Mouse (Mus musculus) left cerebral cortex, postnatal 25 days (tissue): ENCODE data around the gene Pde6d. TPM values are rescaled to one million over a fixed set of nuclear protein-coding genes. Genes with fewer than 3 reads are reported as not detected.
A peak's percentile ranks its signal among the peaks of the same experiment; 100 is the strongest.

Experiments used
- DNase-seq, 2 experiments: peaks; one replicate each; pipeline ENCODE4 v3.0.0; 2022; ENCODE audit warnings: low spot score in 2 of 2, mixed read lengths in 1 of 2
- intact Hi-C: fragments of 180-260 bp; cut with DNase I; formaldehyde crosslinking; loops from one replicate; pipeline ENCODE4 v1.15.1; 2025
- total RNA-seq, 2 experiments: library from RNA; stranded (reverse); gene quantifications; 2 replicates each; pipeline ENCODE4 v1.2.3; 2021

Pde6d gene
- 10 to 100 TPM; 49.4 to 58.1 TPM for total RNA-seq

DNA sequence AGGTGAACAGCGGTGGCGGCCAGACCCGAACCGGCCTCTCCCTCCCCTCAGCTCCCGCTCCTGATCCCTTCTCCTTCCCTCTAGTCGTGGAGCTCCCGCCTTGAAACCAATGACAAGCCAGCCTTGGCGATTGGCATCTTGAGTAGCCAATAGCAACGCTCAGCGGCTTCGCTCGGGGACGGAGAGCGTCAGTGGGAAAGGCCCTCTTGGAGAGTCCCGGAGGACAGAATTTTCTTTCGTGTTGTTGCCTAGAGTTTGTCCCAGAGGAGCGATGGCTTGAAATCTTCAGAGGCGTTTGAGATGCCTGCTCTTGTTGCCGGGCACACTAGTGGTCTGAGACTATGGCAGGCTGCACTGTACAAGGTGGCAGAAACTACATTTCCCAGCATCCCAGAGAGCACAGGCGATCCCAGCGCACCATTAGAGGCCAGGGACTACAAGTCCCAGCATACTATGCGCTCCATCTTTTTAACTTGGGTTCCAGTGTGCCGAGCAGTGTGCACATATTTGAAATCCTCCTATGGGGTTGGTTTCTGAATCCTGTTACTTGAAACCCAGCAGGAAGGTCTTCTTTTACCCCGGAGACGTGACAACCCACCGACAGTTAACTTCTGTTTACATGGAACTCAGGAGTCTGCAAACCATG is at the start of gene Pde6d, which contains the start of gene Cops7b:
Pde6d (minus strand) TSS at position 179 of the 646 bp plus-strand sequence.
Cops7b (plus strand) TSS at position 454 of the 646 bp plus-strand sequence.
- DNase-seq = peak; percentile 98 to 99
- intact Hi-C loops = no loop called here

DNA sequence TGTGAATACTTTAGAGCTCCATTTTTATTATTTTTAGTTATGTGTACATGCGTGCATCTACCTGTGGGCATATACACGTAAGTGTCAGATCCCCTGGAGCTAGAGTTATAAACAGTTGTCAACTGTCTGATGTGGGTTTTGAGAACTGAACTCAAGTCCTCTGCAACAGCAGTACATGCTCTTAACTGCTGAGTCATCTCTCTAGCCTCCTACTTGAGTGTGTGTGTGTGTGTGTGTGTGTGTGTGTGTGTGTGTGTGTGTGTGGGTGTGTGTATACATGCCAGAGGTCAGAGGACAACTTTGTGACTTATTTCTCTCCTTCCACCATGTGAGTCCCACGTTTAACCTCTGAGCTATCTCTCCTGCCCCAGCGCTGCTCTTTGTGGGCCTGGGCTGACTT is 48.1 kb upstream of the Pde6d start:
- no peak for DNase-seq
- intact Hi-C loops = no loop called here

DNA sequence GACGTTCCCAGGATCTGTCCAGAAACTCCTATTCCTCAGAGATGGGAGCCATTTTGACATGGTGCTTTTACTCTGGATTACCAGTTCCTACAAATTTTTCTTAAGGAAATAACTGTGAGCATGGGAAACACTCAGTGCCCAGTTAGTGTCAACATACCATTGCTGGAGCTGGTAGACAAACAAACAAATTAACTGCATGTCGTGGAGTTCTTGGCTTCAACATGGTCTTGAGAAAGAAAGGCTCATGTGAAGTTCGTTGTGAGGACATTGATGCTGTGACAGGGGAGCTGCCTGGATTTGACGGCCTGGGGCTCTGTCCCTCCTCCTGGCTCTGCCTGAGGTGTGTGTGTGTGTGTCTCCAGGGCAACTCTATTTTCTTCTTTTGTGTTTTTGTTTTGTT is 47.5 kb upstream of the Pde6d start:
- intact Hi-C loops = no loop called here
- DNase-seq = no peak

DNA sequence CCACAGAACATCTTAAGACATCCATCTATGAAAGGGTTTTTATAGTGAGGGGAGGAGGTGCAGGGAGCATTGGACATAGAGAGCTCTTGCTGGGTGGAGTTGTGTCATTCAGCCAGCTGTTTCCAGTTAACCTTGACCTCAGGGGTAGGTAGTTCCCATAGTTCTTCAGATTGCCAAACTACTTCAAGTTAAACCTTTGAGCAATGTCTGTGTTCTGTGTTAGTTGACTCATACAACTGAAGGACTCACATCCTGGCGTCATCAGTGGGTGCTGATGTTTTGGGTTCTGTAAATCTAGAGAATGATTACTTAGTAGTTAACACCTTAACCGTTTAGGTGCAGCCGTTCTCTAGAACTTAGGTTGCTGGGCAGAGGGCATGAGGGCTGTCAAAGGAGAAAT is 45.8 kb upstream of the Pde6d start:
- DNase-seq = no peak
- intact Hi-C loops = no loop called here

DNA sequence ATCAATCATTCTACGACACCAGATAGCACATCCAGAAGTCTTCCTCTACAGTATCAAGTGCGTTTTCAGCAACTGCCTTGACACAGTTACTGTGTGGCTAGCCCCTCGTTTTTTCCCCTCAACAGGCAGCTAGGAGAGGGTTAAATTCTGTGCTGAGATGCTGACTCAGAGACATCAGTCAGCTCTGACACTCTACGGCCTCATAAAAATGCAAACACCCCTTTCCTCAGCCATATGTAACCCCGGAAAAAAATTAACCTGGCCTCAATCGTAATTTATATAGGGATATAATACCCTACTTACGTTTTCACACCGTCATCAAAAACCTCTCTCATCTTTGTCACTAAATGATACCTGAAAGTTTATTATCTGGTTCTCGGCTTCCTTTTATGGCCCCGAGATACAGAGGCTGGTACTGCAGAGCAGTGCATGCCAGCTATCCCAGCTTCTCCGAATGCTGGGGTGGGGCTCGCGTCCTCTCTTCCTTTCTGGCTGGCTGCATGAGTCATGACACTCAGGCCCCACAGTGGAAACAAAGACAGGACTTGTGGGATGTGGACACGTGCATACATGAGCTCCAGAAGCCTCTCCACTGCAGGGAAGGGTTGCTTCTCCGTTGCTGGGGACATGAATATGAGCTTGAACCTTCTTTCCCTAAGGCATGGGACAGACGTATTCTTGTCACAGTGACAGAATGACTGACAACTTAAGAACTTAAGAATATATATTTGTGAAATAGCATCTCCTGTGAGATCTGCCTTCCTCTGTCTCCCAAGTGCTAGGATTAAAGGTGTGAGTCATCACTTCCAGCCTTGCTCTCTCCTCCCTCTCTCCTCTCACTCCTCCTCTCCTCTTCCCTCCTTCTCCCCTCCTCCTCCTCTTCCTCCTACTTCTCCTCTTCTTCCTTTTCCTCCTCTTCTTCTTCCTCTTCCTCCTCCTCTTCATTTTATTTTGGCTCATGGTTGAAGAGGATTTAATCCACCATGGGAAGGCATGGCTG is 40.9 kb upstream of the Pde6d start:
- intact Hi-C loops = no loop called here

DNA sequence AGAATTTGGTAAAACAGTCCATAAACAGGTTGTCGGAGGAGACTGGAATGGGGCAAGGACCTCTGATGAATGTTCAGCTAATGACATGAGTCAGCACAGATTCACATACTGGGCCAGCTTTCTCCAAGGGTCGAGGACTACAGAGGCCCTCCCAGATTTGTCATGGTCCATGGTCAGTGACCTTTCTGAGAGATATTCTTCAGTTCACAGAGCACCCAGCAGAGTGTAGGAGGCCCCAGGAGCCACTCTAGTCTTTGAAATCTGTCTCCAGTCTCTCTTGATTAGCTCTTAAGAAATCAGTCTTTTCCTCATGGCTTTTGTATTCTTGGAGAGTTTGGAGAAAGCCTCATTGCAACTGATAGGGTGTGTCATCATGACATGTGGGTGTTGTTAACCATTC is 39.9 kb upstream of the Pde6d start:
- DNase-seq = no peak
- intact Hi-C loops = no loop called here

More for the DNA sequence above, 40.9 kb upstream of the Pde6d start:
- DNase-seq = peak in 1 of 2 experiments; percentile 24

DNA sequence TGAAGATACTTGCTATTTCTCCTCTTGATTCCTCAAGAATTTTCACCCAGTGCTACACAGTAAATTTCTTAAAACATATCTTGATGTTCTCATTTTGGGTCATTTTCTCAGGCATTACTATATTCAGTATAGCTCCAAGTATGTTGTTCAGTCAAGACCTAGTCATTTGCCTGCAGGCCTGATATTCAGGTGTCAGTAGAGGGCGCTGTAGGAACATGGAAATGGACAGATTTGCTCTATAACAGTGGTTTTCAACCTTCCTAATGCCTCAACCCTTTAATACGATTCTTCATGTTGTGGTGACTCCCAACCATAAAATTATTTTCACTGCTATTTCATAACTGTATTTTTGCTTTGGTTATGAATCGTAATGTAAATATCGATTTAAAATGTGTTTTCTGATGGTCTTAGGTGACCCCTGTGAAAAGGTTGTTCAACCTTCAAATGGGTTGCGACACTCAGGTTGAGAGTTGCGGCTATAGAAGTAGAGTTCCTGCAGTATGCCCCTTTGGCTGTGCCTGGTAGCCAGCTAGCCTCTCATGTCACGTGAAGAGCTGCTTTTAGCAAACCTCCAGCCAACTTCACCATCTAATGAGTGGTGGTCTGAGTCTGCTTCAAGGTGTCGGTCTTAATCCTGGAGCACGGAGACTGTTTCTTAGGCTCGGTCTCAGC is 36.2 kb upstream of the Pde6d start:
- DNase-seq = peak; percentile 78 to 87
- intact Hi-C loops = loop anchor here (1.0 to 2.0 kb wide), 2 partner anchors 424 to 567 kb away; no protein-coding TSS in a partner anchor

DNA sequence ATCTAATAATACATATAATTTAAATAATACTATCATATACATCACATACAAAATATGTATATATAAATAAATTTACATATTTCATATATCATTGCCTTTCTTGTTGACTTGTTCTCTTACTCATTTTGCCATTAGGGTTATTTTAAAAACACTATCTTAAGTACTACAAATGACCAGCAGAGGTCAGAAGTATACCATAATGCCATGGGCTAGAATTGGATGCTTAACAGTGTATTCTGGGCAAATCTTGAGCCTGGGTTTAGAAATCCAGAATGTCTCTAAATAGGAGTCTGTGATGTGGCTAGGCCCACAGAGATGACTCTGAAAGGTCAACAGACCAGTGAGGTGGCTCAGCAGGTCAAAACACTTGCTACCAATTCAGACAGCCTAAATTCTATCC is 31.8 kb upstream of the Pde6d start:
- peak in 1 of 2 experiments; percentile 26 for DNase-seq
- intact Hi-C loops = no loop called here

DNA sequence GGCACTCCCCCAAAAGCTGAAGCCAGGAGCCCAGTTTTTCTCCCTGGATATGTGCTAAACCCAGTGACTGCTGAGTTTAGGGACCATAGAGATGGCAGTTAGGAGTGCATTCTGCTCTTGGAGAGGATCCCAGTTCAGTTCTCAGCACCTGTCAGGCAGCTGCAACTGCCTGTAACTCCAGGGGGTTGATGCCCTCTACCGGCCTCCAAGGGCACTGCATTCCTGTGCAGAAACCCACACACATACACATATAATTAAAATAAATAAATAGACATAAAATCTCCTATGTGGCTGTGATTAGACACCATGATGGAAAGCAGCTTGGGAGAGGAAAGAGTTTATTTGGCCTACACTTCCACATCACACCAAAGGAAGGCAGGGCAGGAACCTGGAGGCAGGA is 29.7 kb upstream of the Pde6d start:
- no peak for DNase-seq
- intact Hi-C loops = no loop called here

DNA sequence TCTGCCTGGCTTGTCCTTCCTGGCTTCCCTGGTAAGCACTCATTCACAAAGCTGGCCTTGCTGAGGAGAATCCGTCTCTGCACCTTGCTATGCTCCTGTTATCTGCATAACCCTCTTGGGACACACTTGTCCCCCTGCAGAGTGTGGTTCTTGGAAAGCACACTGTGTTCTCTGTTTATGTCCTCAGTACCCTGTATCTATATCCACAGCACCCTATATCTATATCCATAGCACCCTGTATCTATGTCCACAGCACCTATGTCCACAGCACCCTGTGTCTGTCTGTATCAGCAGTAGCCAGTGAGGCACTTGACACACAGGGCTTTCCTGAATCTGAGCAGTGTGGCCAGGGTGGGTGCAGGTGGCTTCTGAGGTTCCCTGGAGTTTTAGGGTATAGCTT is 28.5 kb upstream of the Pde6d start:
- DNase-seq = no peak
- intact Hi-C loops = no loop called here

DNA sequence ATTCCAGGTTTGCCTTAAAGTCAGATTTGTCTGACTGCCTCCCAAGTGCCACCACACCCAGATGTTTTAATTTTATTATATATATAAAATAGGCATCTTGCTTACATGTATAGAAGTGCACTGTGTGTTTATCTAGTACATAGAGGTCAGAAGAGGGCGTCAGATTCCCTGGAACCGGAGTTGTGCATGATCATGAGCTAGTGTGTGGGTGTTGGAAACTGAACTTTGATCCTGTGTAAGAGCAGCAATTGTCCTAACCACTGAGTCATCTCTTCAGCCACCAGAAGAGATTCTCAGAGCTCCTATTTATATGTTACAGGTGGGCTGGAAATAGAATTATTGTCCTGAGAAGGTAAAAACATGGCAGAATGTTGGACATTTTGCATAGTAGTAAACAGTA is 17.7 kb upstream of the Pde6d start:
- intact Hi-C loops = no loop called here
- no peak for DNase-seq

DNA sequence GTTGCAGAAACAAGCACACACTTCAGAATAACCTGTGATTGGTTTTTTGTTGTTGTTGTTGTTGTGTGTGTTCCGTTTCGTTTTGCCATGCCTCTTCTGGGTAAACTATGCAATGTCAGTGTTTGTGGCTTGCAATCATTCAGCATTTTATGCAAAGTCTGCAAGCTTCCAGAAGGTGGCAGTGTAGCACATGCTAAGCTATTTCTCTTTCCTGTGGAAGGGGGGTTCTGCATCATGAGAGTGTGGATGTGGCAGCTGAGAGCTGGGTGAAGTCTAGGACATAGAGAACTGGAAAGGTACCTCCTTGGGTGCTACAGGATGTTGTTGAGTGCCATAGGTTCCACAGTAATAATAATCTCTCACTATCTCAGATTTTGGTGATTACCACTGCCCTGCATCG is 16.1 kb upstream of the Pde6d start:
- peak in 1 of 2 experiments; percentile 33 for DNase-seq
- intact Hi-C loops = no loop called here

DNA sequence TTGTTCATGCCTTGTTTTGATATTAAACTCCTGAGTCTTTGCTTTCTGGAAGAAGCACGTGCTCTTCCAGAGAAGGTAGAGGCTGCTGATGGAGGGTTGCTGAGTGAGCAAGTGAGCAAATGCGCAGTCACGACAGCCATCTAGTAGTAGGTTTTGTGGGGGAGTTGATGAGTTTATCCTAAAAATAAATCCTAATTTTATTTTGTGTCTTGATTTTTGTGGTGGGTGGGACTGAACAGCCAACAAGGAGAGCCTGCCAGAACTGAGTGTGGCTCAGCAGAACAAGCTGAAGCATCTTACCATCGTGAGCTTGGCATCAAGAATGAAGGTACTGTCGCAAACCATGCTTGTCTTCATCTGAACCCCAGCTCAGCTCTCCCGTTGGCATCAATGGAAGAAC is 14.1 kb upstream of the Pde6d start:
- intact Hi-C loops = no loop called here
- peak; percentile 21 to 79 for DNase-seq

DNA sequence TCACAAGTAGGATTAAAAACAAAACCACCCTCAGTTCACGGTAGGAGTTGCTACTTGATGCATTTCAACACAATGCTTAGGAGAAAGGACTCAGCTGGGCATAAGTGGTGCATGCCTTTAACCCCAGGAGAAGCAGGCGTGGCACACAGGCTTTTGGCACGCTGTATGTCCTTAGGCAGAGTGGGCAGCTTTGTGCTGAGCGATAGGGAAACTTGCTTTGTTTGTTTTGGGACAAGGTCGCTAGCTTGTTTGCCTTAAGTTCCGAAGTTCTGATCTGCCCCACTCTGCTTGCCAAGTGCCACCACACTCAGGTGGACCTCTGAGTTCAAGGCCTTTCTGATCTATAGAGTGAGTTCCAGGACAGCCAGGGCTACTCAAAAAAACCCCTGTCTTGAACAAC is 12.9 kb upstream of the Pde6d start:
- intact Hi-C loops = no loop called here

DNA sequence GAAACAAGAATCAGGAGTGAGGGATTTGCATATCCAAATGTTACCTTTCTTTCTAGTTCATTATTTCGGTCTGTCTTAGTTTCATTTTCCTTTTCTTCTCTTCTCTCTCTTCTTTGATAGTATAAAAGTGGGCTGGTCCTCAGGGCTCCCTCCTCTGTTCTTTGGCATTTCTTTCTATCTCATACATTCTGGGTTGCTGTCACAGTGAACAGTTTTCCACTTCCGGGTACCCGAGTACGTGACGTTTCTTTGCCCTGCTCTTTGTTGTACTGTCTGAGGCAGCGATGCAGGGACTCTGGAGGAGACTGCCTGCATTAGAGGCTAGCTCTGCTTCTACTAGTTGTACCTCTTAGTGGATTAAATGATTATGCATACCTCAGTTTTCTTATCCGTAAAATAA is 12.1 kb upstream of the Pde6d start:
- no peak for DNase-seq

More for the DNA sequence above, 12.9 kb upstream of the Pde6d start:
- DNase-seq = no peak

DNA sequence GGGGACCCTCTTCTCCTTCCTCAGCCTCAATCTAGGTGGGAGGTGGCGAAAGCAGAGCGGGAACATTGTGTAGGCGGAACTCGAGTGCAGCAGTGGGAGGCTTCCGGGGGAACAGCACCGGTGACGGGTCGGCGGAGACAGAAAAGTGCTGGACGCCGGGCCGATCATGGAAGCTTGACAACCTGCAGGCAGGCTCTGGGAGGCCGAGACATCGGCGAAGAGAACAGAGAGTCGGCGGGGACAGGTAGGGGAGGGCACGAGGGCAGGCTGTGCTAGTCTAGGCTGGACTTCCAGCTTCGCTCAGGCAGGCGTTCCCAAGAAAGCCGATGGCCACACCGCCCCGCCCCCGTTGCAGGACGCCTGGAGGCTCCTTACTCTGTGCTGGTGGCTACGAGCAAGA is 4.6 kb upstream of the Pde6d start:
- intact Hi-C loops = no loop called here
- peak; percentile 81 for DNase-seq

More for the DNA sequence above, 12.1 kb upstream of the Pde6d start:
- intact Hi-C loops = no loop called here

DNA sequence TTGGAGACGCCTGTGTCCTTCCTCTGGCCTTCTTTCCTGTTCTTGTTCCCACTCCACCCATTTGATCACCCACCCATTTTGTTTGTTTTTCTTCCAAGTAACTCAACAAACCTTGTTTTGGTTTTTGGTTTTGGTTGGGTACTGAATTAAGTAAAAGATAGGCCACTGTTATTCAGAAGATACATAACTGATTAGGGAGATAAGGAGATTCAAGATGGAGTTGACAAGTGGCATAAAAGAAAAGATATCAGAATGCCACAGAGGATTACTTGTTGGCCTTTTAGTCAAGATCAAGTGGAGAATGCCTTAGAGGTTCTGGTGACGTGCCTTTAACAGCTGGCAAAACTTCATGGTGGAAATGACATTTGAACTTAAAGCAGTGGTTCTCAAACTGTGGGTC is 1.3 kb upstream of the Pde6d start:
- no peak for DNase-seq
- intact Hi-C loops = no loop called here

DNA sequence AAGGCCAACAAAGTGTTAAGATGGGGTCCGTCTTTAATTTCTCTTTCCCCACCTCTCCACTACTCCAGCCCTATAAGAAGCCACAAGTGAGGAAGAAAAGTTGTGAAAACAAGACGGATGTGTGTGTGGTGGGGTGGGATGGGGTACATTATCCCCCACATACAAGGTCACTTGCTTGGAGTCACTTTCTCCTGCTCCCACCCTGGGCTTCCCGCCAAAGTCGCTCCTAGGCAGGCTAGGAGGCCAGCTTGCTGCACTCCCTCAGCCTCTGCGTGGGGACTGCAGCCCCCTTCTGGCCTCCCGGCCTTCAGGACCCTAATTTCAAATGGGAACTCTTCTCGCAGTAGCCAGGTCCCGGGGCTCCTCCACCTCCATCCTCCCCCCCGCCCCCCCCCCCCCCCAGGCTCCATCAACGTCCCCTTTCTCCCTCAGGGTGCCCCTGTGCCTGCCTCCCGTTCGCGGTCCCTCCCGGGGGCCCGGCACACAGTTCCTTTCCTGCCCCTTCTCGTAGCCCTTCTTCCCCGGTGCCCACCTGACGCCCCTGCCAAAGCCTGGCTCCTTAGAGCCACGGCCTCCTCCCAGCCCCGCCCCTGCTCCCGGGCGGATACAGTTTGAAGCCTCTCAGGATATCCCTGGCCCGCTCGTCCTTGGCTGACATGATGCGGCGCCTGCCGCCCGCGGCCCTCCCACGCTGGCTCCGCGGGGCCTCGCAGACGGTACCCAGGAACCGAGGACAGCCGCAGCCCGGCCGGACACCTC is 558 bp downstream of the Pde6d start:
- DNase-seq = peak in 1 of 2 experiments; percentile 10
- intact Hi-C loops = no loop called here

DNA sequence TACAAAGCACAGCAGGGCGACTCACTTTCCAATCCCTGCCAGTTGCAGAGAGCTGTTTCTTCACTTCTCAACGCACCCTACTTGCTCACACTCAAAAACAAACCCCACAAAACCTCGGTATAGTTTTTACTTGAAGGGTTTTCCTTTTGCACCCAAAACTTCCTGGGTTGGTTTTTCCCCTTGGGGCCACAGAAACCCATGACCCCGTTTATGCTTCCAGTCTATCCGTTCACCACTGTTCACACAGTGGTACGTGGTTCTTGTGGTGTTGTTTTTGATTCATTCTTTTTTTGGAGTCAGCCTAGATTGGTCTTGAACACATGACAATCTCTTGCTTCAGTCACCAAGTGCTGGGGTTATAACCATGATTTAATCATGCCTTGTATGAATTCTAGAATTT is 2.0 kb downstream of the Pde6d start:
- DNase-seq = no peak
- intact Hi-C loops = no loop called here
